Mouse (Mus musculus) bone marrow, adult 2 months (tissue): ENCODE measurements around the gene 4930452B06Rik.

Experiments
- CTCF ChIP-seq: fragments of 200-500 bp; IDR thresholded peaks from 2 replicates; pipeline ENCODE4 v1.5.1; 2011; ENCODE audit warnings: low read length, control low read depth; ENCODE audit not compliant: control insufficient read depth, insufficient read depth
- POLR2A ChIP-seq: fragments of 200-500 bp; IDR thresholded peaks from 2 replicates; pipeline ENCODE4 v1.6.1; 2011; ENCODE audit warnings: low read depth, mild to moderate bottlenecking, control low read depth, low read length, borderline replicate concordance; ENCODE audit not compliant: control insufficient read depth

DNA sequence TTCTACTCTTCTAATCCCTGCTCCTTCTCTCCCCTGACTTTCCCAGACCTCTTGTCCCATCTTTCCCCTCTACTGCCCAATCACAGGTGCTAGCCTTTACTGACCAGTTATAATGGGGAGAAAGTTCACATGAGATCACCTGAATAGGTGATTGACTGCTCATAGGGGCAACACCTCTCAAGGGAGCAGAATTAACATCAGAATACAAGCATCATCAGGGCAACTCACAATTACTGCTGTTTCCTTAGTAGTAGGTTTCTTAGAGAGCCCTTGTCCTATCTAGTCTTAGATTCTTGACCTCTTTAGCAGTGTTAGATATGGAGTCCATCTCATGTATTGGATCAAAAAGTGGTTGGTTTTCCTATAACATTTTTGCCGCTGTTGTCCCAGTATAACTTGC lies 20.1 kb upstream of the 4930452B06Rik start:
- no peak for TF ChIP-seq CTCF
- TF ChIP-seq POLR2A, result no peak
